Comparison of ENCODE assay signal across 14 mouse cellular contexts in genomic region chr12:119099736-119100135, GRCm38 (mm10).
"Had no signal": no experiment of that assay in that cellular context is flagged by ENCODE, and none has a peak within 500 bp of the region (broad histone marks: within the 10 kb centered on the region; RNA-seq: fewer than 3 reads in every experiment).

No protein-coding gene starts in this region.

- H3K36me3 ChIP-seq: limb, embryonic 10.5 days; liver, embryonic 15.5 days; midbrain, embryonic 10.5 days; neural tube, embryonic 12.5 days had no signal

- H3K9ac ChIP-seq: liver, embryonic 15.5 days; neural tube, embryonic 12.5 days had no signal

- DNase-seq: kidney, adult 8-10 months; kidney, postnatal 25 days; lung, postnatal 4 days; midbrain, embryonic 14.5 days; right cerebral cortex, postnatal 4 days; spleen, adult 18-20 months; thymus, adult 18-20 months; thymus, postnatal 14 days had no signal

- H3K4me3 ChIP-seq: left cerebral cortex, adult 2 months; limb, embryonic 10.5 days; liver, embryonic 15.5 days; midbrain, embryonic 10.5 days; neural tube, embryonic 12.5 days had no signal

- H3K4me2 ChIP-seq: liver, embryonic 11.5 days; liver, embryonic 15.5 days; neural tube, embryonic 12.5 days had no signal

- H3K4me1 ChIP-seq: limb, embryonic 10.5 days; liver, embryonic 15.5 days; midbrain, embryonic 10.5 days; neural tube, embryonic 12.5 days had no signal

- H3K27me3 ChIP-seq: liver, embryonic 15.5 days; neural tube, embryonic 12.5 days had no signal

- H3K9me3 ChIP-seq: limb, embryonic 10.5 days; liver, embryonic 15.5 days; midbrain, embryonic 10.5 days; neural tube, embryonic 12.5 days had no signal

- H3K27ac ChIP-seq: left cerebral cortex, adult 2 months; limb, embryonic 10.5 days; liver, embryonic 15.5 days; midbrain, embryonic 10.5 days; neural tube, embryonic 12.5 days had no signal
